Mouse (Mus musculus): ENCODE data around the gene Klf16. TPM values are rescaled to one million over a fixed set of nuclear protein-coding genes. Genes with fewer than 3 reads are reported as not detected.

Gene Klf16
- total RNA-seq (2017): 5.3 and 9.9 TPM in 2 replicates

GRCm38 (mm10) chr10:80577195-80578130 lies at the start of gene Klf16:
Gene Klf16 (minus strand): TSS chr10:80577321.
- ATAC-seq (replicated peaks in 1 of 2; ENCODE audit: insufficient read depth in 1 of 2, low FRiP score in 2 of 2, low TSS enrichment in 1 of 2, low read depth in 1 of 2, poor library complexity in 2 of 2, severe bottlenecking in 2 of 2): peak; percentile 60 to 70

- no peak for ATAC-seq (replicated peaks in 1 of 2; ENCODE audit: insufficient read depth in 1 of 2, low FRiP score in 2 of 2, low TSS enrichment in 1 of 2, low read depth in 1 of 2, poor library complexity in 2 of 2, severe bottlenecking in 2 of 2)
Measured at GRCm38 (mm10) chr10:80625764-80626163, 48.6 kb upstream of the Klf16 start.

GRCm38 (mm10) chr10:80623457-80624191 lies 46.5 kb upstream of the Klf16 start:
- ATAC-seq (replicated peaks in 1 of 2; ENCODE audit: insufficient read depth in 1 of 2, low FRiP score in 2 of 2, low TSS enrichment in 1 of 2, low read depth in 1 of 2, poor library complexity in 2 of 2, severe bottlenecking in 2 of 2): peak; percentile 33 to 51

GRCm38 (mm10) chr10:80622661-80623456 lies 45.7 kb upstream of the Klf16 start, which contains the start of gene Csnk1g2:
Gene Csnk1g2 (plus strand): TSS chr10:80622838.
- no peak for ATAC-seq (replicated peaks in 1 of 2; ENCODE audit: insufficient read depth in 1 of 2, low FRiP score in 2 of 2, low TSS enrichment in 1 of 2, low read depth in 1 of 2, poor library complexity in 2 of 2, severe bottlenecking in 2 of 2)

- ATAC-seq (replicated peaks in 1 of 2; ENCODE audit: insufficient read depth in 1 of 2, low FRiP score in 2 of 2, low TSS enrichment in 1 of 2, low read depth in 1 of 2, poor library complexity in 2 of 2, severe bottlenecking in 2 of 2): peak; percentile 86 to 89
Measured at GRCm38 (mm10) chr10:80621940-80622660, 45.0 kb upstream of the Klf16 start.

GRCm38 (mm10) chr10:80621690-80621939 lies 44.5 kb upstream of the Klf16 start:
- no peak for ATAC-seq (replicated peaks in 1 of 2; ENCODE audit: insufficient read depth in 1 of 2, low FRiP score in 2 of 2, low TSS enrichment in 1 of 2, low read depth in 1 of 2, poor library complexity in 2 of 2, severe bottlenecking in 2 of 2)

GRCm38 (mm10) chr10:80620796-80621689 lies 43.9 kb upstream of the Klf16 start:
- ATAC-seq (replicated peaks in 1 of 2; ENCODE audit: insufficient read depth in 1 of 2, low FRiP score in 2 of 2, low TSS enrichment in 1 of 2, low read depth in 1 of 2, poor library complexity in 2 of 2, severe bottlenecking in 2 of 2): no peak

GRCm38 (mm10) chr10:80620365-80620764 lies 43.2 kb upstream of the Klf16 start:
- ATAC-seq (replicated peaks in 1 of 2; ENCODE audit: insufficient read depth in 1 of 2, low FRiP score in 2 of 2, low TSS enrichment in 1 of 2, low read depth in 1 of 2, poor library complexity in 2 of 2, severe bottlenecking in 2 of 2): no peak

GRCm38 (mm10) chr10:80619465-80620244 lies 42.5 kb upstream of the Klf16 start:
- no peak for ATAC-seq (replicated peaks in 1 of 2; ENCODE audit: insufficient read depth in 1 of 2, low FRiP score in 2 of 2, low TSS enrichment in 1 of 2, low read depth in 1 of 2, poor library complexity in 2 of 2, severe bottlenecking in 2 of 2)

- peak in 1 of 2 experiments; percentile 11; a peak in 1 of 4 replicates for ATAC-seq (replicated peaks in 1 of 2; ENCODE audit: insufficient read depth in 1 of 2, low FRiP score in 2 of 2, low TSS enrichment in 1 of 2, low read depth in 1 of 2, poor library complexity in 2 of 2, severe bottlenecking in 2 of 2)
Measured at GRCm38 (mm10) chr10:80618181-80618580, 41.1 kb upstream of the Klf16 start.

- ATAC-seq (replicated peaks in 1 of 2; ENCODE audit: insufficient read depth in 1 of 2, low FRiP score in 2 of 2, low TSS enrichment in 1 of 2, low read depth in 1 of 2, poor library complexity in 2 of 2, severe bottlenecking in 2 of 2): no peak
Measured at GRCm38 (mm10) chr10:80614351-80614750, 37.2 kb upstream of the Klf16 start.

GRCm38 (mm10) chr10:80613821-80614220 lies 36.7 kb upstream of the Klf16 start:
- ATAC-seq (replicated peaks in 1 of 2; ENCODE audit: insufficient read depth in 1 of 2, low FRiP score in 2 of 2, low TSS enrichment in 1 of 2, low read depth in 1 of 2, poor library complexity in 2 of 2, severe bottlenecking in 2 of 2): no peak

- ATAC-seq (replicated peaks in 1 of 2; ENCODE audit: insufficient read depth in 1 of 2, low FRiP score in 2 of 2, low TSS enrichment in 1 of 2, low read depth in 1 of 2, poor library complexity in 2 of 2, severe bottlenecking in 2 of 2): no peak
Measured at GRCm38 (mm10) chr10:80611905-80612304, 34.8 kb upstream of the Klf16 start.

GRCm38 (mm10) chr10:80611024-80611423 lies 33.9 kb upstream of the Klf16 start:
- ATAC-seq (replicated peaks in 1 of 2; ENCODE audit: insufficient read depth in 1 of 2, low FRiP score in 2 of 2, low TSS enrichment in 1 of 2, low read depth in 1 of 2, poor library complexity in 2 of 2, severe bottlenecking in 2 of 2): peak; percentile 57 to 65

GRCm38 (mm10) chr10:80610116-80610785 lies 33.1 kb upstream of the Klf16 start:
- ATAC-seq (replicated peaks in 1 of 2; ENCODE audit: insufficient read depth in 1 of 2, low FRiP score in 2 of 2, low TSS enrichment in 1 of 2, low read depth in 1 of 2, poor library complexity in 2 of 2, severe bottlenecking in 2 of 2): peak in 1 of 2 experiments; percentile 12; a peak in 1 of 4 replicates

All from hematopoietic stem cell, adult 5-6 weeks (primary cell).